Mouse (Mus musculus) gastrocnemius, postnatal 36 days (tissue): ENCODE results near the gene Ppm1k. TPM values are rescaled to one million over a fixed set of nuclear protein-coding genes. Genes with fewer than 3 reads are reported as not detected.
"Not testable (repeated sequence)": the region's sequence is repeated elsewhere in the genome, so short reads cannot be mapped to it uniquely, and the experiment has no call there.

Experiments
- DNase-seq, 2 experiments: peaks; one replicate each; pipeline ENCODE4 v3.0.0; 2022
- intact Hi-C: fragments of 180-260 bp; cut with DNase I; formaldehyde crosslinking; loops from one replicate; pipeline ENCODE4 v1.15.1; 2025
- long read RNA-seq, 2 experiments: library from polyadenylated mRNA; stranded (forward); transcript quantifications; one replicate each; pipeline ENCODE4 v2.0.0; 2021
- total RNA-seq, 2 experiments: library from RNA; stranded (reverse); gene quantifications; 2 replicates each; pipeline ENCODE4 v1.2.3; 2021

Gene Ppm1k
- total RNA-seq, result 10 to 100 TPM; 12.3 to 14.7 TPM
- long read RNA-seq, experiment 1, full-length matches to known transcripts, result 1 of 3 reads
- long read RNA-seq, experiment 1, partial matches to known transcripts, result 0 of 3 reads
- long read RNA-seq, experiment 1, other reads (novel, unspliced or antisense), result 2 of 3 reads
- long read RNA-seq, experiment 2, full-length matches to known transcripts, result 1 of 5 reads
- long read RNA-seq, experiment 2, partial matches to known transcripts, result 0 of 5 reads
- long read RNA-seq, experiment 2, other reads (novel, unspliced or antisense), result 4 of 5 reads

GRCm38 (mm10) chr6:57535386-57535936 lies at the start of gene Ppm1k:
Gene Ppm1k, minus strand, starts transcription at chr6:57535468.
- DNase-seq, result peak; percentile 98 to 99
- intact Hi-C loops, result no loop called here

- intact Hi-C loops, result no loop called here
Measured at GRCm38 (mm10) chr6:57582356-57582755, 47.1 kb upstream of the Ppm1k start.

GRCm38 (mm10) chr6:57581595-57581994 lies 46.3 kb upstream of the Ppm1k start:
- intact Hi-C loops, result no loop called here
- no peak for DNase-seq

More at GRCm38 (mm10) chr6:57582356-57582755, 47.1 kb upstream of the Ppm1k start:
- no peak for DNase-seq

DNA sequence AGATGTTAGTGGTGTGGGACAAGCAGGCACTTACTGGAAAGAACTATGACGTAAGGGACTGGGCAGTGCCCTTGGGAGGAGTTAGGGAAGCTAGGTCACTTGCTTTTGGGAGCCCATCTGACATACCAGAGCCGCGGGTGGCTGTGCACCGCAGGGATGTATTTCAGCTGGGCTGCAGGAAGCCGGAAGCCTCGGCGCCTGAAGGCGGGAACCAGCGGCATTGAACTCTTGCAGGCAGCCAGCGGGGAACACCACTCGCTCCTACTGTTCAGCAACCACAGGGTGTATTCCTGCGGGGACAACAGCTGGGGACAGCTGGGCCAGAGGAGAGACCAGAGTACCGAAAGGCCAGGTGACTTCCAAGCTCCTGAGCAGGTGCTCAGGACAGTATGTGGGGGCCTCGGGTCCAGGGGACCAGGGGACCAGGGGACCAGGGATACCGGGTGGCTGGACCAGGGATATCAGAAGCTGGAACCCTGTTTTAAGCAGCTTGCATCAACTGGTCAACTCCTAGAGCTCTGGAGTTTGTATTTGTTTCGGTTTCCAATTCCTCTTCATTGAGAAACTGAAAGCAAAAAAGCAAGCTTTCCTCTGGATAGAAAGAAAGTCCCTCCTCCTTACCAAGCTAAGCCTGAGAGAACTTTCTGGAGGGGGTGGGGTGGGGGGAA lies 45.7 kb upstream of the Ppm1k start, which contains the start of gene Herc6:
Gene Herc6 (plus strand): TSS at position 120 of the 668 bp plus-strand sequence.
- intact Hi-C loops, result no loop called here
- peak; percentile 43 to 53 for DNase-seq

DNA sequence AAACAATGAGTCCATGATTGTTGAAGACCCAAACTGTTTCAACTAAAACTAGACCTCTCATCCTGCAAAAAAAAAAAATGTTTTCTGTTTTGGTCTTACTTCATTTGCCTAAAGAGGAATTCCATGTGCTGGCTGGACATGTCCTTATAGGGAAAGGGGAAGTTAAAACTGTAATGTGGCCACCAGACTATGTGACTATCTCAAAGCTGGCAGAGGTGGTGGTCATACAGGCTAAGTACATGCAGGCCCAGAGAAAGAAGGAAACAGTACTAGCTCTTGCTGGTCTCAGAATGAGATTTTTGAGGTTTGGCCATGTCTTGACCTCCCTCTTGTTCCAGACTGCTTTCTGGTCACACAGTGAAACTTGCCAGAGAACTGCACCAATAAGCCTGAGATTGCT lies 36.3 kb upstream of the Ppm1k start:
- DNase-seq, result no peak
- intact Hi-C loops, result loop anchor here (2.0 kb wide), 1 partner anchor 139 kb away; no protein-coding TSS in a partner anchor

DNA sequence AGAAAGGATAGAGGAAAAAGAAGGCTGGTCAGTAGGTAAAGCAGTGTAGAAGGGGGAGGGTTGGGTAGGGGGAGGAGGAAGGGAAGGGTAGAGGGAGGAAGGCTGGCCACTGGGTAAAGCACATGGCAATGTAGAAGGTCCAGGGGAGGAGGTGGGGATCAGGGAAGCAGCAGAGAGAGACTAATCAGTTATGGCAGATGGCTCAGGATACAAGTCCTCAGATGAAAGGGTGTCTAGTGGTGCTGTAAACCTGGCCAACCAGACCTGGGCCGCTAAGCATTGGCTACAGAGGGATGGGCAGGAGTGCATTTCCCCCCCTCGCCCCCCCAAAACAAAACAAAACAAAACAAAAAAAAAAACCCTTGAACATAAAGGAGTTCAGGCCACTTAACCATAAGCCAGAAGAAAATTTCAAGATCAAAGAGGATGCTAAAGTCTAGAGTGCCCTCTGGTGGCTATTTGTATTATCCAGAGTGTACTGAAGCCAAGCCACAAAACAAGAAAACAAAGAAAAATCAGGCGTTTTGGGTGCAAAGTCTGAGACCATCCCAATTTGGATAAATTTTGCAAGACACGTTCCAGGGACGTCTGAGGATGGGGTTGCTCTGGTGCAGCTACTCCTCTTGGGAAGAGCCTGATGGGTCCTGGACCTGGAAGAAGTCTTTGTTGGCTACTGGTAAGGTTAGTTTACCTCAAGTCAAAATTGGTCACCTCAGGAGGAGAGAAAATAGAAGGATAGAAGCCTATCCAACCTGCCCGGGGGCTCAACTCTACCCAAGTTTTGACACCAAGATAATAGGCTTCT lies 35.1 kb upstream of the Ppm1k start:
- intact Hi-C loops, result loop anchor here (2.0 kb wide), 1 partner anchor 138 kb away; no protein-coding TSS in a partner anchor
- no peak for DNase-seq

DNA sequence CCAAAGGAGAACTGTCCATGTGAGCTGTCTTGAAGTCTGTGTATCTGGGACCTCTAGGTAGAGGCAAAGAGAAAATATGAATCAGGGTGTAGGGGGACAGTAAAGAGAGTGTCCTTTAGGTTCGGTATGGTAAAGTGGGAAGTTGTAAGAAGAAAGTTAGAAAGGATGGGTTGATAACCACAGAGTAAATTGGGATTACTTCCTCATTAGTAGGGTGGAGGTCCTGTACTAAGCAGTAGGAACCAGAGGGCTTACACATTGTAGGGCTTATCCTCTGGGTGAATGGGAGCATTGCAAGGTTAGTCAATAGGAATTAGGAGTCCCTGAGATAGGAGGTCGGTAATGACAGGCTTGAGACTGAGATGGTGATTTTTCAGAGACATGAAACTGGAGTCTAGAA lies 32.4 kb upstream of the Ppm1k start:
- intact Hi-C loops, result no loop called here

DNA sequence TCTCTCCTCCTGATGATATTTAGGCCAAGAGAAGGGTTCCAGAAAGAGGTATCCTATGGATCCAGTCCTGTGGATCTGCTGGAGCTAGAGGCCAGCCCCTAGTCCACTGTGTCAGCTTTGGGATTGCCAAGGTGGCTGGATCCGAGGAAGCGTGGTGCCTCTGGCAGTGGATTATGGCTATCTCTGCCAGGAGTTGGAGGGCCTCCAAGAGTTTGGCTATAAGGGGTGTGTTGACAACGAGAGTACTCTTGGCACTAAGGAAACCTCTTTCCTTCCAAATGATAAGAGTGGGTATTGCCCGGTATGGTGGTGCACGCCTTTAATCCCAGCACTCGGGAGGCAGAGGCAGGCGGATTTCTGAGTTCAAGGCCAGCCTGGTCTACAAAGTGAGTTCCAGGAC lies 30.2 kb upstream of the Ppm1k start:
- intact Hi-C loops, result no loop called here
- peak in 1 of 2 experiments; percentile 4 for DNase-seq

More for the DNA sequence above, 32.4 kb upstream of the Ppm1k start:
- no peak for DNase-seq

GRCm38 (mm10) chr6:57563454-57563853 lies 28.2 kb upstream of the Ppm1k start:
- DNase-seq, result no peak
- intact Hi-C loops, result no loop called here

- DNase-seq, result no peak
- intact Hi-C loops, result no loop called here
Measured at GRCm38 (mm10) chr6:57557796-57558317, 22.6 kb upstream of the Ppm1k start.

DNA sequence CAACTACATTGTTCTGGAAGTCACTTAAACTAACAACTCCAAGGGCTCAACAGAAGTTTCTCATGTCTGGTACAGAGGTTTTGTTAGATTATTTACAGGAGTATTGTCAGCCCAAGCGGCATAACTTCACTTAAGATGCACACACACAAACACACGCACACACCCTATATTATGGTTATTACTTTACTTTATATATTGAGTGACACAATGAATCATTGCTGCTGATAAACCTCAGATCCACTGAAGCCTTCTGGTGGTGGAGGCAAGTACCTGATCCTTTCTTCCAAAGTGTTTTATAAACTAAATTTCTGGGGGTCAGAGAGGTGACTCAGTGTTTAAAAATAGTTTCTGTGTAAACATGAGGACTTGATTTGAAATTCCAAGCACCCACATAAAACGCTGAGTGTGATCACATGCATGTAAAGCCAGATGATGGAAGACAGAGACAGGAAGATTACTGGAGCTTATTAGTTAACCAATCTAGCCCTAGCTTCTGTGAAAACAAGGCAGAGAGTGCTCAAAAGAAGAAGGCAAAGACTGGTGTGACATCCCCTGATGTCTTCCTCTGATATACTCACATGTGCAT lies 16.0 kb upstream of the Ppm1k start:
- intact Hi-C loops, result no loop called here
- DNase-seq, result no peak

DNA sequence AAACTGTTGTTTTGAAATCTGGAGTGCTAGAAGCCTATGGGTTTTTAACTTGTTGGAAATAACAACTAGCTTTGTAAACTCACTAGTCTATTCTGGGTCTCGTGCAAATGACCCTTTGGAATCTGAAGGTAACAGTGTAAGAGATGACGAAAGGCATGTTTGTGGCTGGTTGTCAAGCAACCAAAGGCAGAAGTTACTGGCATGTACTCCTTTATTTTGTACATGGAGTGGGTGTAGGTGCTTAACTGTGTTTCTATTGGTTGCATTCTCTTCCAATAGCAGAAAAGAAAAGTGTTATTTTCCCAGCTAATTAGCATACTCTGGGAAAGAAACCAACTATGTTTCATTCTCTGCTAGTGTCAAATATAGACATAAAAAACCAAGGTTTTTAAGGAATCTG lies 9.6 kb upstream of the Ppm1k start:
- DNase-seq, result no peak
- intact Hi-C loops, result no loop called here

DNA sequence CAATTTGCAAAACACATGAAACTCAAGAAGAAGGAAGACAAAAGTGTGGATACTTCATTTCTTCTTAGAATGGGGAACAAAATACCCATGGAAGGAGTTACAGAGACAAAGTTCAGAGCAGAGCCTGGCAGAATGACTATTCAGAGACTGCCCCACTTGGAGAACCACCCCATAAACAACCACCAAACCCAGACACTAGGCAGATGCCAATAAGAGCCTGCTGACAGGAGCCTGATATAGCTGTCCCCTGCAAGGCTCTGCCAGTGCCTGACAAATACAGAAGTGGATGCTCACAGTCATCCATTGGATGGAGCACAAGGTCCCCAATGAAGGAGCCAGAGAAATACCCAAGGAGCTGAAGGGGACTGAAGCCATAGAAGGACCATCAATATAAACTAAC lies 8.3 kb upstream of the Ppm1k start:
- DNase-seq, intact Hi-C loops: not testable (repeated sequence)

- no peak for DNase-seq
- intact Hi-C loops, result no loop called here
Measured at GRCm38 (mm10) chr6:57541737-57542335, 6.6 kb upstream of the Ppm1k start.

GRCm38 (mm10) chr6:57540950-57541498 lies 5.8 kb upstream of the Ppm1k start:
- intact Hi-C loops, result no loop called here
- DNase-seq, result no peak

- DNase-seq, result no peak
- intact Hi-C loops, result no loop called here
Measured at GRCm38 (mm10) chr6:57537887-57538286, 2.6 kb upstream of the Ppm1k start.

- intact Hi-C loops, result no loop called here
- no peak for DNase-seq
Measured at GRCm38 (mm10) chr6:57535971-57536669, 852 bp upstream of the Ppm1k start.

- intact Hi-C loops, result no loop called here
- peak; percentile 9 to 34 for DNase-seq
Measured at GRCm38 (mm10) chr6:57534611-57535286, 519 bp downstream of the Ppm1k start.
